In the genomic region with DNA sequence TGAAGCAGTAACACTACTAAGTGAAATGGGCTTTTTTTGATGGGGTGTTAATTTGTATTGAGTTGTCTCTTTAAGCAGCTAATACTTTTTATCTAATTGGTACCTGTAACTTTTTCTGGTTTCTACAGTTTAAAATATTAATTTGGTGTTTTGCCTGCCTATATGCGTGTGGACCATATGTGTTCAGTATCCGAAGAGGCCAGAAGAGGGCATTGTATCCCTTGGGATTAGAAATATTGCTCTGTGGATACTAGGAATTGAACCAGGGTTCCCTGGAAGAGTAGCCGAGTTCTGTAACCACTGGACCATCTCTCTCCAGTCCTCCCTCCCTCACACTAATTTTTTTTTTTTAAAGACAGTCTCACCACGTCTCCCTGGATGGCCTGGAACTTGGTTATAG, we compare ENCODE assay signal across 31 mouse cellular contexts. TPM values are rescaled to one million over a fixed set of nuclear protein-coding genes. Genes with fewer than 3 reads are reported as not detected.
DNase-seq lines count a peak whose midpoint lies in the region; ATAC-seq and TF ChIP-seq lines count a peak whose summit lies in the region.
"Had no signal": no experiment of that assay in that cellular context is flagged by ENCODE, and none has a peak within 500 bp of the region (broad histone marks: within the 10 kb centered on the region; RNA-seq: fewer than 3 reads in every experiment).

No protein-coding gene starts in this region.

- H3K36me3 ChIP-seq in forebrain, postnatal 0 days (ENCODE audit: insufficient read depth), result peaks cover 4% of the 10 kb centered on the region; the same call in 1 of the 2 replicates
- H3K36me3 ChIP-seq in forebrain, embryonic 16.5 days (ENCODE audit: control insufficient read depth, insufficient read depth), result peaks cover 5% of the 10 kb centered on the region; the same call in 1 of the 2 replicates
- H3K36me3 ChIP-seq in midbrain, embryonic 11.5 days (ENCODE audit: control insufficient read depth, insufficient read depth, low read length), result no peaks in the 10 kb centered on the region
- H3K36me3 ChIP-seq in midbrain, embryonic 16.5 days (ENCODE audit: control insufficient read depth, insufficient read depth, low read length), result peaks cover 9% of the 10 kb centered on the region; the same call in 1 of the 2 replicates
- H3K36me3 ChIP-seq: embryonic facial prominence, embryonic 12.5 days; limb, embryonic 13.5 days; liver, embryonic 12.5 days had no signal

- no peak for TF ChIP-seq POLR2A in brain, embryonic 14.5 days (IDR thresholded peaks at IDR 0.05; ENCODE audit: borderline replicate concordance, extremely low read depth, insufficient read depth, insufficient read length, poor library complexity, severe bottlenecking)

- peaks cover 11% of the 10 kb centered on the region for H3K4me1 ChIP-seq in forebrain, postnatal 0 days (ENCODE audit: insufficient read depth)
- peaks cover 23% of the 10 kb centered on the region for H3K4me1 ChIP-seq in forebrain, embryonic 16.5 days (replicated peaks; ENCODE audit: control insufficient read depth, insufficient read depth, low read length)
- peaks cover 19% of the 10 kb centered on the region for H3K4me1 ChIP-seq in midbrain, embryonic 11.5 days (ENCODE audit: control insufficient read depth, insufficient read depth, low read length)
- peaks cover 23% of the 10 kb centered on the region for H3K4me1 ChIP-seq in midbrain, embryonic 16.5 days (ENCODE audit: control insufficient read depth, insufficient read depth, low read length)

- ATAC-seq in forebrain, postnatal 0 days, result no peak
- no peak for ATAC-seq in forebrain, embryonic 16.5 days
- no peak for ATAC-seq in midbrain, embryonic 11.5 days (ENCODE audit: low FRiP score)
- ATAC-seq in midbrain, embryonic 16.5 days, result no peak
- ATAC-seq: forebrain, embryonic 14.5 days; liver, embryonic 12.5 days had no signal

- no peak overlapping the region for H3K4me3 ChIP-seq in forebrain, postnatal 0 days (ENCODE audit: low read depth, low read length)
- H3K4me3 ChIP-seq in forebrain, embryonic 16.5 days (replicated peaks; ENCODE audit: low read length), result no peak overlapping the region
- no peak overlapping the region for H3K4me3 ChIP-seq in left cerebral cortex, adult 2 months
- H3K4me3 ChIP-seq in midbrain, embryonic 11.5 days (ENCODE audit: low read depth, low read length), result no peak overlapping the region
- no peak overlapping the region for H3K4me3 ChIP-seq in midbrain, embryonic 16.5 days (ENCODE audit: low read depth, low read length)
- H3K4me3 ChIP-seq: embryonic facial prominence, embryonic 12.5 days; gastrocnemius, adult 2 months; hindbrain, embryonic 13.5 days; limb, embryonic 13.5 days; liver, embryonic 12.5 days; neural tube, embryonic 15.5 days had no signal

- no peak overlapping the region for H3K4me2 ChIP-seq in forebrain, postnatal 0 days (ENCODE audit: low read depth)
- no peak overlapping the region for H3K4me2 ChIP-seq in forebrain, embryonic 16.5 days (ENCODE audit: low read length)
- no peak overlapping the region for H3K4me2 ChIP-seq in midbrain, embryonic 11.5 days
- H3K4me2 ChIP-seq in midbrain, embryonic 16.5 days (ENCODE audit: low read length), result no peak overlapping the region
- H3K4me2 ChIP-seq: embryonic facial prominence, embryonic 12.5 days; heart, embryonic 11.5 days; hindbrain, embryonic 13.5 days; limb, embryonic 13.5 days; liver, embryonic 12.5 days; neural tube, embryonic 15.5 days had no signal

- DNase-seq in forebrain, postnatal 0 days, result no peak
- DNase-seq in left cerebral cortex, adult 2 months (ENCODE audit: extremely low spot score in 1 of 2, low spot score in 2 of 2), result no peak
- no peak for DNase-seq in left cerebral cortex, postnatal 14 days (ENCODE audit: low spot score in 2 of 2)
- peak; percentile 68 for DNase-seq in midbrain, embryonic 11.5 days (ENCODE audit: low spot score, missing footprints)
- peak; percentile 20 for DNase-seq in brain, embryonic 14.5 days (ENCODE audit: low read depth)
- no peak for DNase-seq in kidney, postnatal 25 days
- DNase-seq: adrenal gland, adult 8-10 months; cerebellum, adult 11 months; cerebellum, adult 9-10 months; cerebellum, postnatal 36 days; embryo, embryonic 11 days; gastrocnemius, adult 2 months; gastrocnemius, postnatal 36 days; heart, adult 18-20 months; heart, postnatal 36 days; kidney, adult 2 months; lung, adult 18-20 months; right cerebral cortex, adult 18-20 months; right cerebral cortex, postnatal 4 days; thymus, adult 2 months; thymus, postnatal 36 days had no signal

- TF ChIP-seq CTCF in forebrain, postnatal 0 days (IDR thresholded peaks at IDR 0.05; ENCODE audit: low read depth), result peak; percentile 33
- peak; percentile 40 for TF ChIP-seq CTCF in left cerebral cortex, adult 2 months (IDR thresholded peaks at IDR 0.05)
- 0 out of 2 replicates have a peak, but pooled peaks have one; percentile 26 for TF ChIP-seq CTCF in brain, embryonic 14.5 days (IDR thresholded peaks at IDR 0.05; ENCODE audit: borderline replicate concordance, extremely low read depth, insufficient read depth, insufficient read length)

- no peak overlapping the region for H3K9ac ChIP-seq in forebrain, postnatal 0 days
- H3K9ac ChIP-seq in forebrain, embryonic 16.5 days (replicated peaks; ENCODE audit: low read depth, low read length), result no peak overlapping the region
- H3K9ac ChIP-seq in midbrain, embryonic 11.5 days (ENCODE audit: low read length), result no peak overlapping the region
- no peak overlapping the region for H3K9ac ChIP-seq in midbrain, embryonic 16.5 days (ENCODE audit: low read depth, low read length)
- H3K9ac ChIP-seq: embryonic facial prominence, embryonic 12.5 days; limb, embryonic 13.5 days; liver, embryonic 12.5 days; neural tube, embryonic 15.5 days had no signal

- 57% methylated on average over 4 of the region's 4 CpGs for WGBS in forebrain, postnatal 0 days
- 57% methylated on average over 4 of the region's 4 CpGs for WGBS in forebrain, embryonic 16.5 days
- 51% methylated on average over 4 of the region's 4 CpGs for WGBS in midbrain, embryonic 11.5 days
- 46% methylated on average over 4 of the region's 4 CpGs for WGBS in midbrain, embryonic 16.5 days

- no peaks in the 10 kb centered on the region for H3K27me3 ChIP-seq in forebrain, postnatal 0 days (ENCODE audit: insufficient read depth, low read length)
- H3K27me3 ChIP-seq in forebrain, embryonic 16.5 days (replicated peaks; ENCODE audit: control insufficient read depth, insufficient read depth, low read length), result no peaks in the 10 kb centered on the region
- no peaks in the 10 kb centered on the region for H3K27me3 ChIP-seq in midbrain, embryonic 11.5 days (ENCODE audit: control insufficient read depth, insufficient read depth, low read length)
- no peaks in the 10 kb centered on the region for H3K27me3 ChIP-seq in midbrain, embryonic 16.5 days (ENCODE audit: control insufficient read depth, insufficient read depth, low read depth, low read length)

- no peak overlapping the region for H3K27ac ChIP-seq in forebrain, postnatal 0 days (ENCODE audit: low read depth, low read length)
- H3K27ac ChIP-seq in forebrain, embryonic 16.5 days (ENCODE audit: low read length), result no peak overlapping the region
- H3K27ac ChIP-seq in left cerebral cortex, adult 2 months, result no peak overlapping the region
- H3K27ac ChIP-seq in midbrain, embryonic 11.5 days (ENCODE audit: low read depth, low read length), result no peak overlapping the region
- no peak overlapping the region for H3K27ac ChIP-seq in midbrain, embryonic 16.5 days (ENCODE audit: low read length)
- H3K27ac ChIP-seq: embryonic facial prominence, embryonic 12.5 days; gastrocnemius, adult 2 months; hindbrain, embryonic 13.5 days; limb, embryonic 13.5 days; liver, embryonic 12.5 days; macrophage; neural tube, embryonic 15.5 days had no signal

- intact Hi-C loops in left cerebral cortex, adult 2 months (cut with DNase I), result loop anchor here (5.0 kb wide), 1 partner anchor 1161 kb away; no protein-coding TSS in a partner anchor
- intact Hi-C loops in left cerebral cortex, postnatal 14 days (cut with DNase I), result loop anchor here (5.0 kb wide), 1 partner anchor 171 kb away; the partner anchor contains the start of gene Rars

- no peaks in the 10 kb centered on the region for H3K9me3 ChIP-seq in forebrain, postnatal 0 days (ENCODE audit: low read length)
- no peaks in the 10 kb centered on the region for H3K9me3 ChIP-seq in forebrain, embryonic 16.5 days (ENCODE audit: control insufficient read depth, low read length)
- H3K9me3 ChIP-seq in midbrain, embryonic 11.5 days (ENCODE audit: control insufficient read depth, low read length), result no peaks in the 10 kb centered on the region
- H3K9me3 ChIP-seq in midbrain, embryonic 16.5 days (replicated peaks; ENCODE audit: control insufficient read depth, low read length, poor library complexity, severe bottlenecking), result no peaks in the 10 kb centered on the region
- H3K9me3 ChIP-seq: embryonic facial prominence, embryonic 12.5 days; hindbrain, embryonic 13.5 days; limb, embryonic 13.5 days; liver, embryonic 12.5 days; neural tube, embryonic 15.5 days had no signal

RNA-seq across cellular contexts. Expression of gene Wwc1, which starts 22.6 kb away (rescaled TPM):
- total RNA-seq in forebrain, postnatal 0 days (2014; rRNA removed), result 21.1 and 21.2 TPM in 2 replicates
- 13.2 and 13.8 TPM in 2 replicates for polyA plus RNA-seq in forebrain, postnatal 0 days (2015; fragmentation: Nextera tagmentation; extraction: Ambion mirVana)
- polyA plus RNA-seq in forebrain, embryonic 16.5 days (2015; fragmentation: Nextera tagmentation; extraction: Ambion mirVana), result 10.2 and 14.9 TPM in 2 replicates
- total RNA-seq in left cerebral cortex, adult 2 months (2021), result 100 to 1,000 TPM; 121 to 137 TPM
- total RNA-seq in left cerebral cortex, postnatal 14 days (2021), result 100 to 1,000 TPM; 151 to 159 TPM
- 6.4 and 8.5 TPM in 2 replicates for polyA plus RNA-seq in midbrain, embryonic 11.5 days (2014; fragmentation: Nextera tagmentation; extraction: Ambion mirVana)
- 6.9 and 7.8 TPM in 2 replicates for polyA plus RNA-seq in midbrain, embryonic 16.5 days (2015; fragmentation: Nextera tagmentation; extraction: Ambion mirVana)
- 39.4 and 45.1 TPM in 2 replicates for polyA plus RNA-seq in brain, embryonic 14.5 days (2012; rRNA removed)
- total RNA-seq: gastrocnemius, adult 2 months had no signal

Comparison
In these comparisons a context has a peak if more than half of its experiments do, and no peak if none do; other contexts are left out.
1. DNase-seq: peak in midbrain, embryonic 11.5 days (single experiment) and brain, embryonic 14.5 days (single experiment); none in forebrain, postnatal 0 days (single experiment), left cerebral cortex, adult 2 months (0 of 2), left cerebral cortex, postnatal 14 days (0 of 2) and kidney, postnatal 25 days (0 of 2).
2. Peak in every context shown above with its lines, with median percentiles within 50 percentile points of each other: CTCF ChIP-seq.